Mouse (Mus musculus) lung, adult 18-20 months (tissue): ENCODE data around the gene Gm38392.

ENCODE experiments used
- DNase-seq, 2 experiments: peaks; one replicate each; pipeline ENCODE4 v3.0.0; 2022; ENCODE audit warnings: mixed read lengths in 2 of 2

Gene Gm38392

DNA sequence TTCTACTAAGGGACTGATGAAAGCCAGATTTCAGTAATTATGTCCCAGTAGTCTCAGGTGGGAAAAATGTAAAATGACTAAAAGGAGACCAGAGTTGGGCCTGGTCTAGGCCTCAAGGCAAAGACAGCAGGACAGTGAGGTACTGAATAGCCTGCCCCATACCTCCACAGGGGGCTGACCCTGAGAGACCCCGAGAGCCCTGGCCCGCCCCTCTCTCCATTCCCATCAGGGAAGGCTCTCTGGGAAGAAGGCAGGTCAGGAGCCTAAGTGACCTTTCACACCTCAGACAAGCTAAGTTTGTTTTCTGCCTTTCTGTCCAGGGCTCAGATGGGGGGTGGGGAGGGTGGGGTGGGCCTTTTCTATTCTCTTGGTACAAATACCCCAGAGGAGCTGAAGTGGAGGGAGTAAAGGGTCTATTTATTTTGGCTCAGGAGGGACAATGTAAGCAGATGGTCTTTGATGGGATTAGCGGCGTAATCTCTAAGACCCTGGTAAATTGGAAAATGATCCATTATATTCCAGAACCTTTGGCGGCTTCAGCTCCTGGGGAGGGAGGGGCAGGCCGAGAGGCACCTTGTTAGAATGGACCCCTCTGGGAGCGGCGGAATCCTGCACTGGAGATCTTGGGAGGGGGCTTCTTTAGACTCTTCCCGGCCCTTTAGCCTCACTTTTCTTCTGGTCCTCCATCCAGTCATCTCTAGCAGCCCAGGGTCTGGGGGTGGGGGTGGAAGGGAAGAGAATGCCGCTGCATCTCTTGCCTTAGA is 89.1 kb downstream of the Gm38392 start:
- no peak for DNase-seq
